Mouse (Mus musculus): ENCODE data around the gene Brdt.

Brdt gene

GRCm38 (mm10) chr5:107421676-107422075 lies 90.7 kb downstream of the Brdt start:
- no peak for DNase-seq

- no peak for DNase-seq
Observed at GRCm38 (mm10) chr5:107431249-107431648, 100.3 kb downstream of the Brdt start, which contains the start of gene Lpcat2b. Gene Lpcat2b (plus strand): TSS chr5:107431549.

GRCm38 (mm10) chr5:107434001-107434400 lies 103.0 kb downstream of the Brdt start:
- DNase-seq = no peak

GRCm38 (mm10) chr5:107436185-107436584 lies 105.2 kb downstream of the Brdt start:
- DNase-seq = no peak

Data from cerebellum, adult 11 months (tissue).